Mouse (Mus musculus): ENCODE measurements around the gene Cnnm2. TPM values are rescaled to one million over a fixed set of nuclear protein-coding genes. Genes with fewer than 3 reads are reported as not detected.

The Cnnm2 gene
- polyA plus RNA-seq, 1 experiment from 2014 or later = 2.9 TPM

GRCm38 (mm10) chr19:46865381-46865780, 104.0 kb downstream of the Cnnm2 start:
- Histone ChIP-seq H3K9me3 (no peaks in the 10 kb centered on the region), H3K4me2 (no peak overlapping the region), H3K27me3 (no peaks in the 10 kb centered on the region; the same call in 1 of the 2 replicates), H3K36me3 (no peaks in the 10 kb centered on the region), H3K9ac (replicated peaks) (no peak overlapping the region), H3K4me3 (replicated peaks) (no peak overlapping the region), H3K4me1 (replicated peaks) (peaks cover 7% of the 10 kb centered on the region), H3K27ac (no peak overlapping the region)
- ATAC-seq (ENCODE audit: insufficient number of reproducible peaks, insufficient read depth, low FRiP score, low TSS enrichment, low read depth) = no peak
- WGBS = 82% methylated on average over 4 of the region's 4 CpGs

GRCm38 (mm10) chr19:46869049-46869448, 107.7 kb downstream of the Cnnm2 start:
- Histone ChIP-seq H3K4me1 (replicated peaks) (peaks cover 7% of the 10 kb centered on the region), H3K27ac (no peak overlapping the region), H3K27me3 (no peaks in the 10 kb centered on the region), H3K9ac (replicated peaks) (no peak overlapping the region), H3K4me2 (no peak overlapping the region), H3K36me3 (no peaks in the 10 kb centered on the region), H3K9me3 (no peaks in the 10 kb centered on the region), H3K4me3 (replicated peaks) (no peak overlapping the region)
- ATAC-seq (ENCODE audit: insufficient number of reproducible peaks, insufficient read depth, low FRiP score, low TSS enrichment, low read depth) = no peak
- 48% methylated on average over 11 of the region's 11 CpGs for WGBS

GRCm38 (mm10) chr19:46869526-46869925, 108.1 kb downstream of the Cnnm2 start:
- no peak overlapping the region for H3K27ac ChIP-seq
- no peak overlapping the region for H3K4me2 ChIP-seq
- H3K4me3 ChIP-seq (replicated peaks) = no peak overlapping the region
- no peak for ATAC-seq (ENCODE audit: insufficient number of reproducible peaks, insufficient read depth, low FRiP score, low TSS enrichment, low read depth)
- peaks cover 7% of the 10 kb centered on the region for H3K4me1 ChIP-seq (replicated peaks)
- no peaks in the 10 kb centered on the region for H3K27me3 ChIP-seq
- H3K9me3 ChIP-seq = no peaks in the 10 kb centered on the region
- H3K36me3 ChIP-seq = no peaks in the 10 kb centered on the region
- H3K9ac ChIP-seq (replicated peaks) = no peak overlapping the region
- WGBS = 9% methylated on average over 6 of the region's 6 CpGs

GRCm38 (mm10) chr19:46871096-46871495, 109.7 kb downstream of the Cnnm2 start:
- Histone ChIP-seq H3K4me1 (replicated peaks) (peaks cover 7% of the 10 kb centered on the region), H3K4me3 (replicated peaks) (no peak overlapping the region), H3K27ac (no peak overlapping the region), H3K27me3 (no peaks in the 10 kb centered on the region), H3K9ac (replicated peaks) (no peak overlapping the region), H3K4me2 (no peak overlapping the region), H3K36me3 (no peaks in the 10 kb centered on the region), H3K9me3 (no peaks in the 10 kb centered on the region)
- WGBS = 92% methylated on average over 4 of the region's 4 CpGs
- ATAC-seq (ENCODE audit: insufficient number of reproducible peaks, insufficient read depth, low FRiP score, low TSS enrichment, low read depth) = no peak

GRCm38 (mm10) chr19:46871651-46872050, 110.3 kb downstream of the Cnnm2 start:
- no peak overlapping the region for H3K4me3 ChIP-seq (replicated peaks)
- no peak overlapping the region for H3K4me2 ChIP-seq
- 74% methylated on average over 7 of the region's 7 CpGs for WGBS
- H3K4me1 ChIP-seq (replicated peaks) = peaks cover 7% of the 10 kb centered on the region
- no peaks in the 10 kb centered on the region for H3K27me3 ChIP-seq
- H3K36me3 ChIP-seq = no peaks in the 10 kb centered on the region
- no peak overlapping the region for H3K27ac ChIP-seq
- H3K9ac ChIP-seq (replicated peaks) = no peak overlapping the region
- ATAC-seq (ENCODE audit: insufficient number of reproducible peaks, insufficient read depth, low FRiP score, low TSS enrichment, low read depth) = no peak
- no peaks in the 10 kb centered on the region for H3K9me3 ChIP-seq

GRCm38 (mm10) chr19:46873924-46874323, 112.5 kb downstream of the Cnnm2 start:
- H3K9ac ChIP-seq (replicated peaks) = no peak overlapping the region
- H3K4me2 ChIP-seq = no peak overlapping the region
- H3K27ac ChIP-seq = no peak overlapping the region
- H3K36me3 ChIP-seq = peaks cover 3% of the 10 kb centered on the region; the same call in 1 of the 2 replicates
- H3K4me1 ChIP-seq (replicated peaks) = peaks cover 6% of the 10 kb centered on the region
- no peak for ATAC-seq (ENCODE audit: insufficient number of reproducible peaks, insufficient read depth, low FRiP score, low TSS enrichment, low read depth)
- no peaks in the 10 kb centered on the region for H3K27me3 ChIP-seq
- no peak overlapping the region for H3K4me3 ChIP-seq (replicated peaks)
- 83% methylated on average over 3 of the region's 3 CpGs for WGBS
- H3K9me3 ChIP-seq = no peaks in the 10 kb centered on the region

- WGBS = 44% methylated on average over 12 of the region's 12 CpGs
- H3K9ac ChIP-seq (replicated peaks) = no peak overlapping the region
- no peak overlapping the region for H3K27ac ChIP-seq
- H3K36me3 ChIP-seq = peaks cover 6% of the 10 kb centered on the region; the same call in 1 of the 2 replicates
- peak; percentile 48; the same call in 1 of the 2 replicates for ATAC-seq (ENCODE audit: insufficient number of reproducible peaks, insufficient read depth, low FRiP score, low TSS enrichment, low read depth)
- no peak overlapping the region for H3K4me2 ChIP-seq
- no peak overlapping the region for H3K4me3 ChIP-seq (replicated peaks)
- no peaks in the 10 kb centered on the region for H3K9me3 ChIP-seq
- no peaks in the 10 kb centered on the region for H3K4me1 ChIP-seq (replicated peaks)
- H3K27me3 ChIP-seq = no peaks in the 10 kb centered on the region
Observed at GRCm38 (mm10) chr19:46875790-46876189, 114.4 kb downstream of the Cnnm2 start.

- H3K4me3 ChIP-seq (replicated peaks) = no peak overlapping the region
- 88% methylated on average over 13 of the region's 13 CpGs for WGBS
- no peaks in the 10 kb centered on the region for H3K4me1 ChIP-seq (replicated peaks)
- H3K9me3 ChIP-seq = no peaks in the 10 kb centered on the region
- no peak overlapping the region for H3K9ac ChIP-seq (replicated peaks)
- H3K27me3 ChIP-seq = no peaks in the 10 kb centered on the region
- no peak overlapping the region for H3K27ac ChIP-seq
- H3K4me2 ChIP-seq = no peak overlapping the region
- no peak for ATAC-seq (ENCODE audit: insufficient number of reproducible peaks, insufficient read depth, low FRiP score, low TSS enrichment, low read depth)
- peaks cover 14% of the 10 kb centered on the region; the same call in 1 of the 2 replicates for H3K36me3 ChIP-seq
Observed at GRCm38 (mm10) chr19:46877886-46878285, 116.5 kb downstream of the Cnnm2 start.

- no peak for ATAC-seq (ENCODE audit: insufficient number of reproducible peaks, insufficient read depth, low FRiP score, low TSS enrichment, low read depth)
- Histone ChIP-seq H3K36me3 (peaks cover 17% of the 10 kb centered on the region), H3K9ac (replicated peaks) (no peak overlapping the region), H3K27ac (no peak overlapping the region), H3K4me2 (no peak overlapping the region), H3K4me3 (replicated peaks) (no peak overlapping the region), H3K4me1 (replicated peaks) (no peaks in the 10 kb centered on the region), H3K9me3 (no peaks in the 10 kb centered on the region), H3K27me3 (no peaks in the 10 kb centered on the region)
- WGBS = 57% methylated on average over 13 of the region's 13 CpGs
Observed at GRCm38 (mm10) chr19:46878346-46878745, 117.0 kb downstream of the Cnnm2 start.

GRCm38 (mm10) chr19:46879876-46880275, 118.5 kb downstream of the Cnnm2 start:
- Histone ChIP-seq H3K9ac (replicated peaks) (no peak overlapping the region), H3K4me3 (replicated peaks) (no peak overlapping the region), H3K36me3 (peaks cover 32% of the 10 kb centered on the region), H3K4me1 (replicated peaks) (no peaks in the 10 kb centered on the region), H3K27me3 (no peaks in the 10 kb centered on the region), H3K27ac (no peak overlapping the region), H3K9me3 (no peaks in the 10 kb centered on the region), H3K4me2 (no peak overlapping the region)
- ATAC-seq (ENCODE audit: insufficient number of reproducible peaks, insufficient read depth, low FRiP score, low TSS enrichment, low read depth) = no peak
- 96% methylated on average over 2 of the region's 2 CpGs for WGBS

GRCm38 (mm10) chr19:46885365-46885764, 124.0 kb downstream of the Cnnm2 start:
- no peaks in the 10 kb centered on the region for H3K27me3 ChIP-seq
- H3K27ac ChIP-seq = no peak overlapping the region
- H3K9me3 ChIP-seq = no peaks in the 10 kb centered on the region
- no peaks in the 10 kb centered on the region for H3K4me1 ChIP-seq (replicated peaks)
- H3K4me2 ChIP-seq = no peak overlapping the region
- 92% methylated on average over 4 of the region's 4 CpGs for WGBS
- H3K9ac ChIP-seq (replicated peaks) = no peak overlapping the region
- H3K36me3 ChIP-seq = peaks cover 81% of the 10 kb centered on the region
- H3K4me3 ChIP-seq (replicated peaks) = no peak overlapping the region
- ATAC-seq (ENCODE audit: insufficient number of reproducible peaks, insufficient read depth, low FRiP score, low TSS enrichment, low read depth) = no peak

- H3K4me2 ChIP-seq = no peak overlapping the region
- ATAC-seq (ENCODE audit: insufficient number of reproducible peaks, insufficient read depth, low FRiP score, low TSS enrichment, low read depth) = no peak
- H3K4me3 ChIP-seq (replicated peaks) = no peak overlapping the region
- no peaks in the 10 kb centered on the region for H3K27me3 ChIP-seq
- no peak overlapping the region for H3K9ac ChIP-seq (replicated peaks)
- no peak overlapping the region for H3K27ac ChIP-seq
- 86% methylated on average over 7 of the region's 7 CpGs for WGBS
- no peaks in the 10 kb centered on the region for H3K4me1 ChIP-seq (replicated peaks)
- peaks cover 95% of the 10 kb centered on the region for H3K36me3 ChIP-seq
- no peaks in the 10 kb centered on the region for H3K9me3 ChIP-seq
Observed at GRCm38 (mm10) chr19:46886826-46887225, 125.4 kb downstream of the Cnnm2 start.

Data from limb, embryonic 12.5 days (tissue).